Mouse (Mus musculus) lung, adult 18-20 months (tissue): ENCODE measurements around the gene Erg28.

Source experiments
- DNase-seq, 2 experiments: peaks; one replicate each; pipeline ENCODE4 v3.0.0; 2022; ENCODE audit warnings: mixed read lengths in 2 of 2

Gene Erg28

GRCm38 (mm10) chr12:85824438-85825264 is at the start of gene Erg28, which contains the start of gene Ttll5:
TSS of gene Erg28 (minus strand) at chr12:85824550.
TSS of gene Ttll5 (plus strand) at chr12:85824659.
- peak; percentile 94 for DNase-seq

GRCm38 (mm10) chr12:85869423-85869822 is 45.1 kb upstream of the Erg28 start:
- peak; percentile 60 to 65 for DNase-seq

- DNase-seq = no peak
Measured at GRCm38 (mm10) chr12:85867125-85867524, 42.8 kb upstream of the Erg28 start.

GRCm38 (mm10) chr12:85866624-85867023 is 42.3 kb upstream of the Erg28 start:
- DNase-seq = no peak

- no peak for DNase-seq
Measured at GRCm38 (mm10) chr12:85865526-85865925, 41.2 kb upstream of the Erg28 start.

GRCm38 (mm10) chr12:85862514-85862913 is 38.2 kb upstream of the Erg28 start:
- DNase-seq = no peak

- DNase-seq = no peak
Measured at GRCm38 (mm10) chr12:85859511-85860189, 35.3 kb upstream of the Erg28 start.

- no peak for DNase-seq
Measured at GRCm38 (mm10) chr12:85859111-85859510, 34.8 kb upstream of the Erg28 start.

- DNase-seq = no peak
Measured at GRCm38 (mm10) chr12:85857300-85857699, 33.0 kb upstream of the Erg28 start.

- peak; percentile 47 to 64 for DNase-seq
Measured at GRCm38 (mm10) chr12:85854271-85854670, 29.9 kb upstream of the Erg28 start.

- DNase-seq = no peak
Measured at GRCm38 (mm10) chr12:85853836-85854235, 29.5 kb upstream of the Erg28 start.

GRCm38 (mm10) chr12:85850661-85851060 is 26.3 kb upstream of the Erg28 start:
- DNase-seq = no peak

- peak; percentile 54 to 66 for DNase-seq
Measured at GRCm38 (mm10) chr12:85848164-85848958, 24.0 kb upstream of the Erg28 start.

GRCm38 (mm10) chr12:85839371-85840000 is 15.1 kb upstream of the Erg28 start:
- DNase-seq = no peak

GRCm38 (mm10) chr12:85837765-85838164 is 13.4 kb upstream of the Erg28 start:
- no peak for DNase-seq

- DNase-seq = no peak
Measured at GRCm38 (mm10) chr12:85834543-85834942, 10.2 kb upstream of the Erg28 start.

- peak in 1 of 2 experiments; percentile 48 for DNase-seq
Measured at GRCm38 (mm10) chr12:85830691-85831090, 6.3 kb upstream of the Erg28 start.

GRCm38 (mm10) chr12:85829866-85830265 is 5.5 kb upstream of the Erg28 start:
- no peak for DNase-seq

- DNase-seq = no peak
Measured at GRCm38 (mm10) chr12:85828856-85829255, 4.5 kb upstream of the Erg28 start.

- no peak for DNase-seq
Measured at GRCm38 (mm10) chr12:85825822-85826221, 1.5 kb upstream of the Erg28 start.

GRCm38 (mm10) chr12:85825361-85825760 is 1.0 kb upstream of the Erg28 start:
- DNase-seq = no peak

GRCm38 (mm10) chr12:85822051-85822450 is 2.3 kb downstream of the Erg28 start:
- peak in 1 of 2 experiments; percentile 42 for DNase-seq

- DNase-seq = peak; percentile 77 to 88
Measured at GRCm38 (mm10) chr12:85813599-85813998, 10.8 kb downstream of the Erg28 start.
